Mouse (Mus musculus): ENCODE data around the gene Neurog3. TPM values are rescaled to one million over a fixed set of nuclear protein-coding genes. Genes with fewer than 3 reads are reported as not detected.

Gene Neurog3
- polyA plus RNA-seq, 1 experiment from 2014 or later, result not detected

DNA sequence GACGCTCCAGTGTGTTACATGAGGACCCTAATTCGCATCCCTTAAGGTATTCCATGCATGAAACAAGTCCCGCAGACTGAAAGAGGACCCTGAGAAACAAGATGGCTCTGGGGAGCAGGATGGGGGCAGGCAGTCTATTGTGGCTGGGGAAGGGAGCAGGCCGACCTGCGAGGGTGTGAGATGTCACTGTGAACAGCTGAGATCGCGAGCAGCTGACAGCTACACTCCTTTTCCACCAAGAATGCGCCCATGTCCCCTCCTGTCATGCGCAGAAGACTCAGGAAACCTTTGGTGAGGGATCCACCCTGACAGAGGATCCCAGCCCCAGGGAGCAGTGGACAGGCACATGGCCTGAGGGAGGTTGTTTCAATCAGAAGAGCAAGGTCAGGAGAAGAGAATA is 25.8 kb upstream of the Neurog3 start:
- H3K9me3 ChIP-seq, result no peaks in the 10 kb centered on the region

DNA sequence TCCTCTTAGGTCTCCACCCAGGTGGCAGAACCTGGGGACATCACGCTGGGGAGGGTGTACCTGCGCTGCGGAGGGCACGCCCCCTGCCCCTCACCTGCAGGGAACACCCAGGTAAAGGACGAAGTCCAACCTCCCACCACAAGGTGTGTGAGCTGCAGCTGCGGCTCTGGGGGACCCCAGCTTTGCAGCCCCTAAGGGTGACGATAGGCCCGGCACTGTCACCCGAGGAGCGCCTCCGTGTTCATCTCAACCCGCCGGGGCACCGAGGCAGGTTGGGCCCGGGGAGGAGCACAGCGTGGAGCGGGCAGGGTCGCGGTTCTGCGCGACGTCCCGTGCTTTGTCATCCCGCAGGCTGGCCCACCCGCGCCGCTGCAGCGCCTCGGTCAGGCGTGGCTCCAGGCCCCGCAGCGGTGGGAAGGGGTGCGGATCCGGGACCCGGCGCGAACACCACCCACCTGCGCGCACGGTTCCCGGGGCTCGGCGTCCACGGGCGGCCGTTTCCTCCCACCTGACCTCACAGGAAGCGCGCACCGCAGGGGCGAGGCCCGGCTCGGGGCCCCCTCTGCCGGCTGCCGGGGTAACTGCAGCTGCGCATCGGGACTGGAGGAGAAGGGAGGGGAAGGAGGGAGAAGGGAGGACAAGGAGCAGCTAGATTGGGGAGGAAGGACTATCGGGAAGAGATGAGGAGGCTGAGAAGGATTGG is 22.2 kb upstream of the Neurog3 start:
- ATAC-seq (ENCODE audit: insufficient number of reproducible peaks, low FRiP score, low TSS enrichment, low read depth), result no peak
- no peak overlapping the region for H3K27ac ChIP-seq
- peak overlapping the region; percentile 65 for H3K4me3 ChIP-seq
- H3K27me3 ChIP-seq, result peaks cover 26% of the 10 kb centered on the region
- peak overlapping the region; percentile 58 for H3K9ac ChIP-seq
- peaks cover 11% of the 10 kb centered on the region for H3K4me1 ChIP-seq
- H3K9me3 ChIP-seq, result no peaks in the 10 kb centered on the region
- H3K36me3 ChIP-seq, result no peaks in the 10 kb centered on the region
- peak overlapping the region; percentile 95 for H3K4me2 ChIP-seq
- WGBS, result under 1% methylated on average over 56 of the region's 57 CpGs

More for the DNA sequence above, 25.8 kb upstream of the Neurog3 start:
- no peak overlapping the region for H3K4me3 ChIP-seq
- peaks cover 11% of the 10 kb centered on the region for H3K4me1 ChIP-seq
- no peak overlapping the region for H3K9ac ChIP-seq
- H3K27ac ChIP-seq, result no peak overlapping the region
- H3K27me3 ChIP-seq, result peaks cover 50% of the 10 kb centered on the region
- no peak for ATAC-seq (ENCODE audit: insufficient number of reproducible peaks, low FRiP score, low TSS enrichment, low read depth)
- no peak overlapping the region for H3K4me2 ChIP-seq
- H3K36me3 ChIP-seq, result no peaks in the 10 kb centered on the region
- 69% methylated on average over 9 of the region's 9 CpGs for WGBS

DNA sequence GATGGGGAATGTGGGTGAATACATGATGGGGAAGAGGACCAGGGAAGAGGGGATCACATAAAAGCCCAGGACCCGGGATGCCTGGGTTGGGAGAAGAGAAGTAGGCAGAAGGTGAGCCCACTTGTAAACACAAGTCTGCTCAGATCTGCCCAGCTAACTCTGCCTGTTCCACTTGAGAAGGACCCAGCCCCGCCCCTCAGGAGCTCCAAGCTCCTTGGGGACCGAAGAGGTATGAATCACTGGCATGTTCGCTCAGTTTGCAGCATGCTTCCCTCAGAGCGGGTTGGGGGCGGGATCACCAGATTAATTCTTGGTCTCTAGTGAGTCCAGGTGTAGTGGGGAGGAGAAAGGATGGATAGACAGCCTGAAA is 21.7 kb upstream of the Neurog3 start:
- Histone ChIP-seq H3K36me3 (no peaks in the 10 kb centered on the region), H3K9ac (no peak overlapping the region), H3K4me1 (peaks cover 11% of the 10 kb centered on the region), H3K9me3 (no peaks in the 10 kb centered on the region), H3K4me3 (peak overlapping the region; percentile 65), H3K4me2 (peak overlapping the region; percentile 95), H3K27ac (no peak overlapping the region), H3K27me3 (peaks cover 26% of the 10 kb centered on the region)
- 40% methylated on average over 6 of the region's 6 CpGs for WGBS
- ATAC-seq (ENCODE audit: insufficient number of reproducible peaks, low FRiP score, low TSS enrichment, low read depth), result no peak

DNA sequence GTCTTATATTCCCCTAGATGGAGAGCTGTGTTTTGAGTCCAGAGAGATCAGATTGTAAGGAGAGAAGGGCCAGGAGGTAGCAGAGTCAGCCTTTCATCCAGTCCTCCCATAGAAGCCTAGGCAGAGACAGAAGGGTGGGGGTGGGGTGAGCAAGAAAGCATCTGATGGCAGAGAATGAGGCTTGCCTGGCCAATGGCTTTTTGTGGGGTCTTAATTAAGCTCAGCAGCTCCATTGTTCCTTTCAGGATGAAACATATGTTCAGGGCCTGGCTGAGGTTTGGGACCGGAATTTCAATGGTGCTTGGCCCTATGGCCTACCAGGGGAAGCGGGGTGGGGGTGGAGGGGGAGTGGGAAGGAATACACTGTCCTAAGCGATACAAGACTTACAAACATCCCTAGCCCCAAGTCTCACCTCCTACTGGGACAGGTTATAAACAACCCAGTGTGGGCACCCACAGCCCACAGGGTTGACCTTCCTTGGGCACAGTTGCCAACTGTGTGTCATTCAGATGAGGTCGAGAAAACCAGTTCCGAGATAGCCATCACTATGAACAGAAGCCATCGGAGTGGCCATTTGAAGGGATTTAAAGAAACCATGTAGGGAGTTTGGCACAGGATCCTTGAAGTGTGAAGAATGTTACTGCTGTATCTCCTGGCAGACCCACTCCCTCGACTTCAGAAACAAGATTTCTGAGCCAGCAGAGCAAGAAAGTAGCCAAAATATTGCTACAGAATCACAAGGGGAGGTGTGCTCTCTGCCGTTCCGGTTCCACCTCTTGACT is 18.8 kb upstream of the Neurog3 start:
- H3K9ac ChIP-seq, result no peak overlapping the region
- no peaks in the 10 kb centered on the region for H3K36me3 ChIP-seq
- H3K4me1 ChIP-seq, result peaks cover 11% of the 10 kb centered on the region
- no peak overlapping the region for H3K4me3 ChIP-seq
- H3K9me3 ChIP-seq, result no peaks in the 10 kb centered on the region
- peaks cover 20% of the 10 kb centered on the region for H3K27me3 ChIP-seq
- 72% methylated on average over 9 of the region's 9 CpGs for WGBS
- no peak for ATAC-seq (ENCODE audit: insufficient number of reproducible peaks, low FRiP score, low TSS enrichment, low read depth)
- no peak overlapping the region for H3K4me2 ChIP-seq
- H3K27ac ChIP-seq, result no peak overlapping the region

DNA sequence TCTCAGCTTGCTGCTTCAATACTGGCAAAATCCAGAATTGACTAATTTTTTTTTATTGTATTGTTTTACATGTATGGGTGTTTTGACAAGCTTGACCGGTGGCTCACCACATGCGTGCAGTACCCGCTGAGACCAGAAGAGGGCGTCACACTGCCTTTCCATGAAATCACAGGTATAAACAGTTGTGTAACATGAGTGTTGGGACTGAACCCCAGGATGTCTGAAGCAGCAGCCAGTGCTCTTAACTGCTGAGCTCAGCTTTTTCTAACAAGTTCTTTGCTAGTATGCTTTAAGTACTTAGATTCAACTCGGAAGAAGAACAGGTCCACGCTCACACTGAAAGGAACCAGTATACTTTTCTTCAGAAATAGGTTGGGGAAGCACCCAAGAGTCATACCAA is 5.8 kb upstream of the Neurog3 start:
- WGBS, result 48% methylated on average over 6 of the region's 6 CpGs

DNA sequence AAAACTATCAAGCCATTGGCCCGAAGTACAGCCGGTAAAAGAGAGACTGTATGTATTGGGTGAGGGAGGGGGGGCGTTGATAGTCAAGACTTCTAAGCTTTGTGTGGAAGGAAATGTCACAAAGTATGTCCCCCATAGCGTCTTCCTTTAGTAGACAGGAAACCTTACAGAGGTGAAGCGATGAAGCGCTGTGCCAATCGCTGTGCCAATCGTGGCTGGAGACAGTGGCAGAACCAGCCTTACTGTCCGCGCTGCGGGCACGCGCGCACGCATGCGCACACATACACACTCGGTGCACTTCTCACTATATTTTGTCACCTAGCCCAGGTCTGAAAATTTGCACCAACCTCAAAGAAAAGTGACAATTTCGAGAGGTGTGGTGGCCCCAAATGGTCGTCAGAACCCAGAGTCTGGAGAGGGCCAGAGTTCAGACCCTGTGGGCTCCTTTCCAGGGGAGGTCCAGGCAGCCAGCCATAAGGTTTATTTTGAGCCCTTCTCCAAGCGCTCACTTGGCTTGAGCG is 5.1 kb upstream of the Neurog3 start:
- H3K9ac ChIP-seq, result no peak overlapping the region
- no peak overlapping the region for H3K4me3 ChIP-seq
- H3K4me1 ChIP-seq, result peaks cover 15% of the 10 kb centered on the region
- 31% methylated on average over 21 of the region's 21 CpGs for WGBS
- no peaks in the 10 kb centered on the region for H3K36me3 ChIP-seq
- H3K4me2 ChIP-seq, result no peak overlapping the region
- H3K27me3 ChIP-seq, result peaks cover 64% of the 10 kb centered on the region
- no peak for ATAC-seq (ENCODE audit: insufficient number of reproducible peaks, low FRiP score, low TSS enrichment, low read depth)
- no peaks in the 10 kb centered on the region for H3K9me3 ChIP-seq
- no peak overlapping the region for H3K27ac ChIP-seq

More for the DNA sequence above, 5.8 kb upstream of the Neurog3 start:
- no peaks in the 10 kb centered on the region for H3K9me3 ChIP-seq
- peaks cover 11% of the 10 kb centered on the region for H3K4me1 ChIP-seq
- no peak overlapping the region for H3K4me3 ChIP-seq
- no peak overlapping the region for H3K9ac ChIP-seq
- H3K27ac ChIP-seq, result no peak overlapping the region
- H3K27me3 ChIP-seq, result peaks cover 57% of the 10 kb centered on the region
- H3K36me3 ChIP-seq, result no peaks in the 10 kb centered on the region
- H3K4me2 ChIP-seq, result no peak overlapping the region
- no peak for ATAC-seq (ENCODE audit: insufficient number of reproducible peaks, low FRiP score, low TSS enrichment, low read depth)

DNA sequence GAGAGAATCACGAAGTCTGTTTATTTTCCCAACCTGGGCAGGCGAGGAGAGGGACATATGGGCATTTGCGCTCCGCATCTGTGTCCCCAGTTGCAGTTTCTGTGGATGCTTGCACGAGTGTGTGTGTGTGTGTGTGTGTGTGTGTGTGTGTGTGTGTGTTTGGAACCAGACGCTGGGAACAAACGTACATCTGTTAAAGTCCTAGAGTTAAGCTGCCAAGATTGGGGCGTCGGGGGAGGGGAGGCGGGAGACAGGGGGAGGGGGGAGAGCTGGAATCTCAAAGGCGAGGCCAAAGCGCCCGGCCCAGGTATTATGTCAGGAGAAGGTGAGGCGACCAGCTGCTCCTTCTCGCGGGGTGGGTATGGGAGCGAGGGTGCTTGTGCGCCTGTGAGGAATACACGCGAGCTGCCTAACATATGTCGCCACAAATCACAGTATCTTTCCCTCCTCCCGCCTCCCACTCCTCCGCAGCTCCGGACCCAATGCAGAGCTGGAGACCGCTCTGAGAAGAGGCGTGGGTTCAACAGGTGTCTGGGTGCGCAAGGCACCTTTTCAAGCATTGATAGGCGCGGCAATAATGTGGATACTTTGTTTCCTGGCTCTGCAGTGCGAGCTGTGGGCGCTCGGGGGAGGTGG is 4.5 kb upstream of the Neurog3 start:
- Histone ChIP-seq H3K27me3 (peaks cover 70% of the 10 kb centered on the region), H3K9ac (no peak overlapping the region), H3K4me1 (peaks cover 22% of the 10 kb centered on the region), H3K4me3 (no peak overlapping the region), H3K4me2 (0 out of 2 replicates have a peak overlapping the region, but pooled peaks have one; percentile 22), H3K27ac (no peak overlapping the region), H3K9me3 (no peaks in the 10 kb centered on the region), H3K36me3 (no peaks in the 10 kb centered on the region)
- ATAC-seq (ENCODE audit: insufficient number of reproducible peaks, low FRiP score, low TSS enrichment, low read depth), result no peak
- WGBS, result 2% methylated on average over 31 of the region's 32 CpGs

DNA sequence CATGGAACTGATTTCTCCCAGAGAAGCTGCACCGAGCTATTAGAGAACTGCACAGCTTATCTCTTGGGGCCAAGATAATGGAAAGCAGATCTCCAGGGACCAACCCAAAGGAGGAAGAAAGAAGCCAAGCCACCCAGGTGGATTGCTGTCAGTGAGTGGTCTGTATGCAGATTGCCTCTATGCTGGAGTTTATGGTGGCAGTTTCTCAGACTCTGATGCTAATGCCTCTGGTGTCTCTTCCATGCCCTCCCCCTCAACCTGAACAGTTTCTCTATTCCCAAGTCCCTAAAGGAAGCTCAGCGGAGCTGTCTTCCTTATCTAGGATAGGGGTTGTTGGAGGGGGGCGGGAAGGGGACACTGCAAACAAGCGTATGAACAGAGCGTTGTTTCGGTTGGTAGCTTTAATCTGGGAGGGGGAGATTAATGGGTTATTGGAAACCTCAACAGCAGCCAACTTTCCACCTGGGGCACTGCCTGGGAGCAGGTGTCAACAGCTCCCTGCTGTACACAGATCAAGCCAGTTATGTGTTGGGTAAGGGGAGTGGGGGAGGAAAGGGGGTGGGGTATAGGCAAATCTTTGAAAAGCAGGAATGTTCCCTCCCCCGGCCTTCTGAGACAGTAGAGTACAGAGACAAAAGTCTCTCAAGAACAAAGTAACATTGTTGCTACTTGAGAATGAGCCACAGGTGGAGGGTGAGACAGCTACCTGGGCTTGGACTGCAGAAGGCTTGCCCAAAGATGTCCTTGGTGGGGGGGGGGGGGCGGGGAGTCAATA is 3.0 kb downstream of the Neurog3 start:
- peaks cover 82% of the 10 kb centered on the region for H3K27me3 ChIP-seq
- H3K9me3 ChIP-seq, result no peaks in the 10 kb centered on the region
- 6% methylated on average over 7 of the region's 8 CpGs for WGBS
- no peak for ATAC-seq (ENCODE audit: insufficient number of reproducible peaks, low FRiP score, low TSS enrichment, low read depth)
- peaks cover 16% of the 10 kb centered on the region for H3K4me1 ChIP-seq
- H3K9ac ChIP-seq, result no peak overlapping the region
- no peak overlapping the region for H3K4me2 ChIP-seq
- no peaks in the 10 kb centered on the region for H3K36me3 ChIP-seq
- no peak overlapping the region for H3K4me3 ChIP-seq
- H3K27ac ChIP-seq, result no peak overlapping the region

DNA sequence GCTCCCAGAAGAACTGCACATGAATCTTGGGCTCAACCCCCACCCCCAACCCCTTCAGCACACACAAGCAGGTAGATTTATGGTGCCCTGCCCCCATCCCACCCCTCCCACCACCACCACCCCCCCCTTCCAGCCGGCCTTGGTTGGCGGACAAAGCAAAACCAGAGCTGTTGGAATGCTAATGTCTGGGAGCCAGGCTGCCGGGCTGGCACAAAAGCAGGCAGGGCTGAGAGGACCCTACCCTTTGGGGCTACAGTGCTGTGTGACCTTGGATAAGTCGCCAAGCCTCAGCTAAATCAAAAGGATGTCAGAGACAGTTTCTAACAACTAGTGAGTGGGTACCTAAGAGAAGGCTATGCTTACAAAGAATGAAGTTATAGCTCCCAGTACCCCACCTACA is 4.3 kb downstream of the Neurog3 start:
- Histone ChIP-seq H3K36me3 (no peaks in the 10 kb centered on the region), H3K4me2 (no peak overlapping the region), H3K4me1 (peaks cover 16% of the 10 kb centered on the region), H3K9me3 (no peaks in the 10 kb centered on the region), H3K9ac (no peak overlapping the region), H3K4me3 (no peak overlapping the region), H3K27ac (no peak overlapping the region), H3K27me3 (peaks cover 69% of the 10 kb centered on the region)
- 9% methylated on average over 4 of the region's 4 CpGs for WGBS
- no peak for ATAC-seq (ENCODE audit: insufficient number of reproducible peaks, low FRiP score, low TSS enrichment, low read depth)

DNA sequence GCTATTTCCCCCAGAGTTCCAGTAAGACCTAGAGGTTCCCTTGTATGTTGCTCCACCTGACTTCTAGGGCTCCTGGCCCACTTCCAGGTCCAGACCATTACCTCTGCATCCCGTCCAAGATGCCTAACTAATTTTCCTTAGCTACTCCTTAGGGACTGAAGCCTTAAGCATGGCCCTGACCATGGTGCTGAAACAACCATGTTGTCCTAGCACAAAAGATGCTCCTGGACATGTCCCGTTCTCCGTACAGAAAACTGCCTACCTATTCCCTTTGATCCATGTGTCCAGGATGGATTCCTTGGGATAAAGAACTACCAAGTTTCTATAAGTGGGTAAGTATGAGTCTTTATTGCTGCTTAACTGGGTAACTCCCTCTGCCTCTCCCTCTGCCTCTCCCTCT is 5.2 kb downstream of the Neurog3 start:
- H3K9ac ChIP-seq, result no peak overlapping the region
- H3K9me3 ChIP-seq, result no peaks in the 10 kb centered on the region
- peaks cover 9% of the 10 kb centered on the region for H3K4me1 ChIP-seq
- H3K4me3 ChIP-seq, result no peak overlapping the region
- no peak for ATAC-seq (ENCODE audit: insufficient number of reproducible peaks, low FRiP score, low TSS enrichment, low read depth)
- WGBS, result 10% methylated on average over 3 of the region's 3 CpGs
- H3K27ac ChIP-seq, result no peak overlapping the region
- H3K4me2 ChIP-seq, result no peak overlapping the region
- H3K36me3 ChIP-seq, result no peaks in the 10 kb centered on the region
- H3K27me3 ChIP-seq, result peaks cover 60% of the 10 kb centered on the region

DNA sequence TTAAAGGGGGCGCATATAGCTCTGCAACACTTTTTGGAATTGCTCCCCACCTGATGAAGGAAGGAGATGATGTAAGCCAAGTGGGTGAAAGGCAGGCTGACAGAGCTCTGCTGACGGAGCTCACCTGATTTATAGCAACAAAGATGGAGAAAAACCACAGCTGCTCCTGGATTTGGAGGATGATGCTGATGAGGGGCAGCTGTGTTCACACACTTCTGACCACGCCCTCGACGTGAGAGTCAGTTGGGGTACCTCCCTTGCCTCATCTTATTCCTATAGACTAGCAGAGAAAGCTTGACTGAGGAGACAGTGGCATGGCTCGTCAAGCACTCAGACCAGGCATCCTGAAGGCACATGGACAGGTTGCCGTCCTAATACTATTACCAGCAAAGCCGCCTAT is 10.9 kb downstream of the Neurog3 start, which contains the start of gene Fam241b:
Gene Fam241b (minus strand): TSS at position 101 of the 400 bp plus-strand sequence.
- peaks cover 4% of the 10 kb centered on the region; the same call in 1 of the 2 replicates for H3K27me3 ChIP-seq
- no peaks in the 10 kb centered on the region for H3K4me1 ChIP-seq
- no peak within 1 kb of the TSS for H3K4me3 ChIP-seq
- ATAC-seq (ENCODE audit: insufficient number of reproducible peaks, low FRiP score, low TSS enrichment, low read depth), result no peak
- H3K4me2 ChIP-seq, result no peak within 1 kb of the TSS
- H3K27ac ChIP-seq, result no peak within 1 kb of the TSS
- no peak within 1 kb of the TSS for H3K9ac ChIP-seq
- 55% methylated on average over 8 of the region's 8 CpGs for whole genome bisulfite sequencing
- no peaks in the 10 kb centered on the region for H3K9me3 ChIP-seq
- H3K36me3 ChIP-seq, result no peaks in the 10 kb centered on the region

Measured in limb, embryonic 15.5 days (tissue).